Mouse (Mus musculus) forebrain, embryonic 16.5 days (tissue): Measurements from ENCODE around the gene Gtpbp6. TPM values are rescaled to one million over a fixed set of nuclear protein-coding genes. Genes with fewer than 3 reads are reported as not detected.

ENCODE experiments used
- ATAC-seq: fragments of 200-750 bp; cut with Nextera tagmentation; 2 replicates; pipeline ENCODE4 v1.8.0; 2017; ENCODE audit warnings: mild to moderate bottlenecking, moderate library complexity
- H3K27ac ChIP-seq: fragments of 300-500 bp; sonication (generic); 2 replicates; pipeline ENCODE4 v1.5.1; 2014; ENCODE audit warnings: low read length, control low read depth
- H3K27me3 ChIP-seq: fragments of 300-500 bp; sonication (generic); replicated peaks from 2 replicates; pipeline ENCODE4 v1.6.1; 2014; ENCODE audit warnings: low read length; ENCODE audit not compliant: control insufficient read depth, insufficient read depth
- H3K36me3 ChIP-seq: fragments of 300-500 bp; sonication (generic); 2 replicates; pipeline ENCODE4 v1.6.1; 2014; ENCODE audit not compliant: control insufficient read depth, insufficient read depth
- H3K4me1 ChIP-seq: fragments of 300-500 bp; sonication (generic); replicated peaks from 2 replicates; pipeline ENCODE4 v1.6.1; 2014; ENCODE audit warnings: low read length; ENCODE audit not compliant: control insufficient read depth, insufficient read depth
- H3K4me2 ChIP-seq: fragments of 300-500 bp; sonication (generic); 2 replicates; pipeline ENCODE4 v1.6.1; 2014; ENCODE audit warnings: mild to moderate bottlenecking, low read length, control low read depth
- H3K4me3 ChIP-seq: fragments of 300-500 bp; sonication (generic); replicated peaks from 2 replicates; pipeline ENCODE4 v1.5.1; 2014; ENCODE audit warnings: mild to moderate bottlenecking, low read length, control low read depth
- H3K9ac ChIP-seq: fragments of 300-500 bp; sonication (generic); replicated peaks from 2 replicates; pipeline ENCODE4 v1.6.1; 2014; ENCODE audit warnings: low read depth, low read length, control low read depth
- H3K9me3 ChIP-seq: fragments of 300-500 bp; sonication (generic); 2 replicates; pipeline ENCODE4 v1.6.1; 2016; ENCODE audit warnings: low read length; ENCODE audit not compliant: control insufficient read depth
- WGBS: fragments of 180-500 bp; shearing (Covaris S2); extraction: QIAGEN DNeasy Blood & Tissue Kit; methylation state at CpG from one replicate; pipeline ENCODE4 v1.1.7; 2014; 5-methylcytosine and 5-hydroxymethylcytosine counted together
- polyA plus RNA-seq: library from polyadenylated mRNA; unstranded; fragments of >200 nt; fragmentation: Nextera tagmentation; extraction: Ambion mirVana; gene quantifications from 2 replicates; pipeline ENCODE4 v1.2.1, GENCODE M21; 2015

The Gtpbp6 gene
- polyA plus RNA-seq, 1 experiment from 2014 or later, result 68.9 TPM

GRCm38 (mm10) chr5:110109991-110110441 lies 2.0 kb upstream of the Gtpbp6 start, which contains the start of gene Zfp605:
Gene Zfp605 (plus strand): TSS chr5:110110092.
- under 1% methylated on average over 12 of the region's 12 CpGs for WGBS

GRCm38 (mm10) chr5:110108305-110108628 lies 270 bp upstream of the Gtpbp6 start:
- no peaks in the 10 kb centered on the region for H3K27me3 ChIP-seq
- peak overlapping the region; percentile 97; the same call in 1 of the 2 replicates for H3K27ac ChIP-seq
- peaks cover 35% of the 10 kb centered on the region for H3K36me3 ChIP-seq
- WGBS, result 0% methylated on average over 7 of the region's 7 CpGs
- H3K9me3 ChIP-seq, result 0 out of 2 replicates have a peak, but pooled peaks cover 2% of the 10 kb centered on the region
- H3K4me1 ChIP-seq, result peaks cover 15% of the 10 kb centered on the region
- no peak overlapping the region for H3K9ac ChIP-seq
- ATAC-seq, result no peak
- H3K4me3 ChIP-seq, result peak overlapping the region; percentile 77
- peak overlapping the region; percentile 86 for H3K4me2 ChIP-seq

More at GRCm38 (mm10) chr5:110109991-110110441, 2.0 kb upstream of the Gtpbp6 start, which contains the start of gene Zfp605:
- Histone ChIP-seq H3K27me3 (no peaks in the 10 kb centered on the region), H3K9me3 (0 out of 2 replicates have a peak, but pooled peaks cover 1% of the 10 kb centered on the region), H3K4me2 (peak within 1 kb of the TSS; percentile 76), H3K27ac (peak within 1 kb of the TSS; percentile 94), H3K9ac (peak within 1 kb of the TSS; percentile 75), H3K4me3 (peak within 1 kb of the TSS; percentile 81), H3K36me3 (peaks cover 27% of the 10 kb centered on the region), H3K4me1 (peaks cover 15% of the 10 kb centered on the region)
- peak; percentile 76 for ATAC-seq

- whole genome bisulfite sequencing, result 12% methylated on average over 41 of the region's 41 CpGs
- Histone ChIP-seq H3K9me3 (0 out of 2 replicates have a peak, but pooled peaks cover 2% of the 10 kb centered on the region), H3K4me2 (peak overlapping the region; percentile 86), H3K4me1 (peaks cover 15% of the 10 kb centered on the region), H3K9ac (peak overlapping the region; percentile 81), H3K4me3 (peak overlapping the region; percentile 77), H3K27ac (peak overlapping the region; percentile 97), H3K36me3 (peaks cover 32% of the 10 kb centered on the region), H3K27me3 (no peaks in the 10 kb centered on the region)
- no peak for ATAC-seq
Measured at GRCm38 (mm10) chr5:110106901-110107564, 964 bp downstream of the Gtpbp6 start.

- 93% methylated on average over 26 of the region's 26 CpGs for WGBS
- no peak for ATAC-seq
- Histone ChIP-seq H3K9ac (no peak overlapping the region; the same call in 1 of the 2 replicates), H3K4me1 (peaks cover 20% of the 10 kb centered on the region), H3K4me2 (peak overlapping the region; percentile 86), H3K27me3 (no peaks in the 10 kb centered on the region), H3K9me3 (0 out of 2 replicates have a peak, but pooled peaks cover 2% of the 10 kb centered on the region), H3K27ac (no peak overlapping the region), H3K4me3 (peak overlapping the region; percentile 77), H3K36me3 (peaks cover 32% of the 10 kb centered on the region)
Measured at GRCm38 (mm10) chr5:110106140-110106871, 1.7 kb downstream of the Gtpbp6 start.

- no peak overlapping the region for H3K9ac ChIP-seq
- peaks cover 32% of the 10 kb centered on the region for H3K36me3 ChIP-seq
- H3K27ac ChIP-seq, result no peak overlapping the region
- H3K4me3 ChIP-seq, result no peak overlapping the region
- peaks cover 27% of the 10 kb centered on the region for H3K4me1 ChIP-seq
- 0 out of 2 replicates have a peak, but pooled peaks cover 2% of the 10 kb centered on the region for H3K9me3 ChIP-seq
- H3K4me2 ChIP-seq, result no peak overlapping the region
- 95% methylated on average over 36 of the region's 36 CpGs for WGBS
- ATAC-seq, result no peak
- no peaks in the 10 kb centered on the region for H3K27me3 ChIP-seq
Measured at GRCm38 (mm10) chr5:110104616-110105380, 3.2 kb downstream of the Gtpbp6 start.

GRCm38 (mm10) chr5:110103901-110104615 lies 3.9 kb downstream of the Gtpbp6 start:
- no peak overlapping the region for H3K4me2 ChIP-seq
- no peaks in the 10 kb centered on the region for H3K27me3 ChIP-seq
- no peak for ATAC-seq
- no peak overlapping the region for H3K27ac ChIP-seq
- no peak overlapping the region for H3K9ac ChIP-seq
- no peak overlapping the region for H3K4me3 ChIP-seq
- 96% methylated on average over 27 of the region's 27 CpGs for WGBS
- H3K36me3 ChIP-seq, result peaks cover 32% of the 10 kb centered on the region
- H3K9me3 ChIP-seq, result 0 out of 2 replicates have a peak, but pooled peaks cover 2% of the 10 kb centered on the region
- H3K4me1 ChIP-seq, result peaks cover 27% of the 10 kb centered on the region

GRCm38 (mm10) chr5:110102853-110103625 lies 5.0 kb downstream of the Gtpbp6 start:
- Histone ChIP-seq H3K4me2 (no peak overlapping the region), H3K4me3 (no peak overlapping the region), H3K27me3 (no peaks in the 10 kb centered on the region), H3K27ac (no peak overlapping the region), H3K9ac (no peak overlapping the region), H3K36me3 (peaks cover 32% of the 10 kb centered on the region), H3K9me3 (0 out of 2 replicates have a peak, but pooled peaks cover 2% of the 10 kb centered on the region), H3K4me1 (peaks cover 27% of the 10 kb centered on the region)
- 94% methylated on average over 19 of the region's 19 CpGs for WGBS
- ATAC-seq, result no peak

GRCm38 (mm10) chr5:110102429-110102828 lies 5.6 kb downstream of the Gtpbp6 start:
- no peak for ATAC-seq
- Histone ChIP-seq H3K9ac (no peak overlapping the region), H3K27ac (no peak overlapping the region), H3K4me1 (peaks cover 27% of the 10 kb centered on the region), H3K36me3 (peaks cover 32% of the 10 kb centered on the region), H3K4me2 (no peak overlapping the region), H3K4me3 (no peak overlapping the region), H3K9me3 (0 out of 2 replicates have a peak, but pooled peaks cover 2% of the 10 kb centered on the region), H3K27me3 (no peaks in the 10 kb centered on the region)
- 91% methylated on average over 13 of the region's 13 CpGs for WGBS
